Mouse (Mus musculus) mouse trophoblast stem cell (cell line): ENCODE results near the gene Tprn.

ENCODE experiments used
- in situ Hi-C, 2 experiments: fragments of 300-500 bp; cut with MseI, MboI; formaldehyde crosslinking; loops; 2 replicates in 1 of 2; 3 replicates in 1 of 2; pipeline ENCODE4 v1.15.1; 2025

Gene Tprn

DNA sequence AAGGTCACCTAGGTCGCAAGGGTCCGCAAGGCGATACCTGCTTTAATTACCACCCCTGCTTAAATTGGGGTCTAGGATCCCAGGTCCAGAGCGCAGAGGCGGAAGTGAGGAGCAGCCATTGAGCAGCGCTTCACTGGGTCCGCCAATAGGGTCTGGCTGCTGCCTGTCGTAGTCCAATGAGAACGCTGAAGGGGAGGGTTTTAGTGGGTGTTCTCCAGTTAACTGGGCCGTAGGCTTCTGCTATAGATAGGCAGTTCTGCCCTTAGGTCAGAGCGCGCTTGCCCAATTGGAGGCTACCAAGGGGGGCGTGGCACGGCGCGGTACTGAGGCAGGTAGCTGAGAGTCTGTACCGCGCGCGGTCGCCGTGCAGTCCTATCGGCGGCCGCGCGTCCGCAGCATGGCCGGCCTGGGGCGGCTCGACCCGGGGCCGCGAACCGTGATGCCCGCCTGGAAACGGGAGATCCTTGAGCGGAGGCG, at the start of gene Tprn:
TSS of gene Tprn (plus strand) at position 328 of the 477 bp plus-strand sequence.
- in situ Hi-C loops: no loop called here

DNA sequence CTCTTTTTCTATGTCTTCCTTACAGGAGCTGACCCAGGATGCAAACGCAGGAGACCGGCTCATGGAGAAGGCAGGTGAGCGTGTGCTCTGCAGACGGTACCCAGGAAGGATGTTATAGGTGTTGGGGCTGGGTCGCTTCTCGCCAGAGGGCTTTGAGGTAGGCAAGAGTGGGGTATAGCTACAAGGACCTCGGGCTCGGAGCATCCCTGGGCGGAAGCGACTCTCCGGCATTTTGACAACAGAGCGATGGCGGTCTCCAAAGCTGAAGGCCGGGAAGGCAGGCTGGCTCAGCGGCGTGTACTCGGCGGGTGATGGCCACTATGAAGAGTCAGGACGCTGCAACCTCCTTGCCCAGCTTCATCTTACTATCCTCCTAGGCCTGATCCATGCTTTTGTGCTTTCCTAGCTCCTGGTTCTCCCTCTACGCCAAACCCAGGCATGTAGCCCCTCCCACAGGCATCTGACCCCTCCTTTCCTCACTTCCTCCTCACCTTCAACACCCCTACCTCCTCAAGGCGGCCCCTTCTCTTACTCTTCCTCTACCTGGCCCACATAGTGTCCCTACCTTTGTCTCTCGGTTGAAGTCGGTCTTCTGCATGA, 49.1 kb upstream of the Tprn start:
- in situ Hi-C loops: no loop called here

DNA sequence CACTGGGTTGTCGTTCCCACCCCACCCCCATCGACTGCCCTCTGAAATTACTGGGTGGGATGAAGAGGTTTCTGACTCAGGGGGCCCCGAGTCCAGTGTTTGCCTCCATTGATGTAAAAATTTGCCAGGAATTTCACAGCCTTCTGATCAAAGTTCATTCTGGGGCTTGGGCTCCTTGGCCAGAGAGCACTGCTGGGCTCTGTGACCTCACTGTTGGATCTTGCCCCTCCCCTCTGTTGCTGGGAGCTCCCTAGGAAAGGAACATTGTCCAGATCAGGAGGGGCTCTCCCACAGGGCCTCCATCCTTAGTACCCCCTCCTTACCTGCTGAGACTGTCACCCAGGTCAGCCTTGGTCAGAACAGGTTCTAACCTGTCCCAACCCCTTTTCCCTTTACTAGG, 48.0 kb upstream of the Tprn start, which contains the start of gene Stpg3:
TSS of gene Stpg3 (minus strand) at position 194 of the 400 bp plus-strand sequence.
- in situ Hi-C loops: no loop called here

DNA sequence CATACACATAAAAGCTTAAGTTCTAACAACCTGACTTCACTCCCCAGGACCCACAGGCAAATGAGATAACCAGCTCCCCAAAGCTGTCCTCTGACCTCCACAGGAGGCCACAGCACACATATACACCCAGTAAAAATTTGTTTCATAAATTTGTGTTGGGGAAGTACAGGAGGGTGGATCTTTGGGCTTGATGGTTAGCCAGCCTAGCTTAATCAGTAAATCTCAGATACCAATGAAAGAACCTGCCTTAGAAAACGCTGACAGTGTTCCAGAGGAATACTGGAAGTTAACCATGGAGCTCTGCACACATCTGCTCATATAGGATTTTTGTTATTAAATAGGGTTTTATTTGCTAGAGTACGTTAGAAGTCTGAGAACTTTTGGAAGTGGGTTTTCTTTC, 44.8 kb upstream of the Tprn start:
- in situ Hi-C loops: no loop called here

DNA sequence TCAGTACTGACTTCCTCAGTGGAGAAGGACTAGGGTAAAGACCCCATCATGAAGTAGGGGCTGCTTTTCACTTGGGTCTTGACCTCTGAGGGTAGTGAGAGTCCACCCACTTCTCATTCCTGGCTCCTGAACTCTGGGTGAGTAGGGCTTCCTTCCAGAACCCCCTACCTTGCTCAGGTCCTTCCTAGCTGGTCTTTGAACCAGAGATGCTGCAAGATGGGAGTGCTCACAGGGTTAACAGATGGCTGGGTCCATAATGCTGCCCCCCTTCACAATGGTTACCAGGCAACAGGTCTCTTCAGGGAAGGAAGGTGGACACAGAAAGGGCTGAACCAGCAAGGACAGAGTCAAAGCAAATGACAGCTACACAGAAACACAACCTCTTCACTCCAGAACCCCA, 44.0 kb upstream of the Tprn start, which contains the start of gene Fam166a:
TSS of gene Fam166a (plus strand) at position 301 of the 400 bp plus-strand sequence.
- in situ Hi-C loops: no loop called here

DNA sequence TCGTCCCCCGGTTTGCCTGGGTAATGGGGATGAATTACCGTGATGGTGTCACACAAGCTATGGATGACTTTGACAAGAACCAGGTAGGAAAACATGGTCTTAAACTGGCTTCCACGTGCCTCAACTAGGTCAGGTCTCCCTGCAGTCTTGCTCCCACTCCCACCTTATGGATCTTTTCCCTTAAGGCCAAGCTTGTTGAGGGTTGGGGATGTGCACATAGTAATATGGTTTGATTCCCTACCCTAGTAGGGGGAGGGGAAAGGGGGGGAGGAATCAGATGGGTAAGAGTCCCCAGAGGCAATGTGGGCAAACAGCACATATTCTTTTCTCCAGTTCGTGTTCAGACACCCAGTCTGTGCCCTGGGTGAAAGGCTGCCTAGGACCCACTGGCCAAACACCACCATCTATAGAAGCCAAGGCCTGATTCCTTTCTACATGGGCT, 41.1 kb upstream of the Tprn start:
- in situ Hi-C loops: no loop called here

DNA sequence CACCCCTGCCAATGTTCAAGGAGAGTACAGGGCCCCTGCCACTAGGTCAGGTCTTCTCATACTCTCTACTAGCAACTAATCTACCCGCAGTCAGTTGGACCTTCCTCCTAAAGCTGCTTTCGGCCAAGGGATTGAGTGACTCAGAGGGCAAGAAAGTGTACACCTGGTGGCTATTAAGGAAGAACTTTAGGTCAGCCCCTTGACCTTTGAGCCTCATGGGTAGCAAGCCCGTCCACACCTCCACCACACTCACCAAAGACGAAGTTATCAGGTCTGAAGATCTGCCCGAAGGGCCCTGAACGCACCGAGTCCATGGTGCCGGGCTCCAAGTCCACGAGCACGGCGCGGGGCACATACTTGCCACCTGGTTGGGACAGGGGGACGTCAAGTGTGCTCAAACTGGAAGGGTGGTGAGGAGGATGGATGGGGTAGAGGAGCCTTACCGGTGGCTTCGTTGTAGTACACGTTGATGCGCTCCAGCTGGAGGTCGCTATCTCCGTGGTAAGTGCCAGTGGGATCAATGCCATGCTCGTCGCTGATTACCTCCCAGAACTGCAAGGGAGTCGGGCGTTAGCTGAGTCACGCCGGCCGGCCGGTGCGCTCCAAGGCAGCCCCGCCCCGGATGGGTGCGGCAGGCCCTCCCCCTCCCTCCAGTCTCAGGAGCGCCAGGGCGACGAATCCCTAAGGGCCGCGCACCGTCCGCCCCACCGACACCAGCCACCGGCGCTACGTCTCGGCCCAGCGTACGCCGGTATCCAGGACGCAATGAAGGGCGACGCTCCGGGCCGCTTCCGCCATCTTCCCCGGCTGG, 38.5 kb upstream of the Tprn start:
- in situ Hi-C loops: no loop called here

DNA sequence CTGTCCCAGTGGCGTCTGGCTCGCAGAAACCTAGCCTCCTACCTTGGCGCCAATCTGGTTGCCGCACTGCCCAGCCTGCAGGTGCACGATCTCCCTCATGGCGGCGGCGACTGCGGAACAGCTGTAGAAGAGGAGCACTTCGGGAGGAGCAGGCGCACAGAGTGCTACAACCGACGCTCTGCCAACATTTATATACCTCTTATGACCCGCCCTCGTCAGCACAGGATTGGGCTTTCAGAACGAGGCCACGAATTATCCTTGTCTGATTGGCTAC, 38.0 kb upstream of the Tprn start, which contains the start of gene Tubb4b:
TSS of gene Tubb4b (minus strand) at position 211 of the 274 bp plus-strand sequence.
- in situ Hi-C loops: no loop called here

DNA sequence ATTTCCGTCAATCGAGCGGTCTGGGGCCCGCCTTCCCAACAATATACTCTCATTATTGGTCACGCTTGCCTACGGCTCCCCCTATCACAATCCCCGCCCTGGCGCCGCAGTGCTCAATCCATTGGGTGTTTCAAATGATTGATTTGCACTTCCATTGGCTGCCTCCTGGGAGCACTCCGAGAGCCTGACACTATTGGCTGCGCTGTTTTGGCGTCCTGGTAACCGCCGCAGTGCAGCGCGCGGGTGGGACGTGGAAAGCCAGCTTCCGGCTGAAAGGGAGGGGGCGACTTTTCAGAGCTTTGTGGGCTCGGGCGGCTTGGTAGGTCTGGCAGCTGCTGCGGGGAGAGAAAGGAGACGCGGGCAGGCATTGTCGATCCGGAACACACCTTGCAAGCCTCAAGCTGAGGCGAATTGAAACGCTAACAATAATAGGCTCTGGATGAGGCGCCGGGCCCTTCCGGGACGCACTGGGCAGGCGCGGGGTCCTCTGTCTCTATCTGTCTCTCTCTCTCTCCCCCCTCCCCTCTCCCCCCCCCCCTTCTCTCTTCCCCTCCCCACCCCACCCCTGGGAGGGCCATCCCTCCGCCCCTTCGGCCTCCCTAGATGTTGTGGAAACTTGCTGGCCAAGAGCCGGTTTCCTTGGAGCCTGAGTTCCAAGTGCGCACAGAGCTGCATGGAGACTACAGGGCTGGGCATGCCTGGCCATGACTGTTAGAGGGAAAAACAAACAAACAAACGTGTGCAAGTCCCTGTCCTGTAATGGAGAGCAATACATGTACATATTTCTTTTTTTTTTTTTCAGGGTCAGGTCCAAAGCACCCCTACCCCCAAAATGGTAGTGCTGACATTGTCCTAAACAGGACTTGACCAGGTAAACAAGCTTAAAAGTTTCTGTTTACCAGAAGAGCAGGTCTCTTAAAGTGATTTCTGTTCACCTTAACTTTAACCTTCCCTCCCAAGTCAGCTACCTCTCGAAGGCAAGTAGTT, 37.4 kb upstream of the Tprn start:
- in situ Hi-C loops: no loop called here

DNA sequence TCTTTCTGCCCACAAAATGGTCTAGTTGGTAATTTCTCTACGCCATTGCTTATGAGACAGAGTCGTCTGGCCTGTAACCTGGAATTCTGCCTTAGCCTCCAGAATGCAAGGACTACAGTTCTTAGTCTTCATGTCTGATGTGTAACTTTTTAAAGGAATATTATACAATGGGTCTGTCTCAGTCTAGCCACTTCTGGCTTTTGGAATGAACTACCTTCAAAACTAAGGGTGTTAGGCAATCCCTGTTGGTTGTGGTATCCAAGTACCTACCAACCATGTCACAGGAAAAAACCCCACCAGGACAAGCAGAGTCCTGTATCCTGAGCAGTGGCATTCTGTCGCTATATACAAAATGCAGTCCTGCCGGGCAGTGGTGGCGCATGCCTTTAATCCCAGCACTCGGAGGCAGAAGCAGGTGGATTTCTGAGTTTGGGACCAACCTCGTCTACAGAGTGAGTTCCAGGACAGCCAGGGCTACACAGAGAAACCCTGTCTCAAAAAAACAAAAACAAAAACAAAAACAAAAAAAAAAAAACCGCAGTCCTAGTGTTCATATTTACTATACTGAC, 36.5 kb upstream of the Tprn start:
- in situ Hi-C loops: no loop called here

DNA sequence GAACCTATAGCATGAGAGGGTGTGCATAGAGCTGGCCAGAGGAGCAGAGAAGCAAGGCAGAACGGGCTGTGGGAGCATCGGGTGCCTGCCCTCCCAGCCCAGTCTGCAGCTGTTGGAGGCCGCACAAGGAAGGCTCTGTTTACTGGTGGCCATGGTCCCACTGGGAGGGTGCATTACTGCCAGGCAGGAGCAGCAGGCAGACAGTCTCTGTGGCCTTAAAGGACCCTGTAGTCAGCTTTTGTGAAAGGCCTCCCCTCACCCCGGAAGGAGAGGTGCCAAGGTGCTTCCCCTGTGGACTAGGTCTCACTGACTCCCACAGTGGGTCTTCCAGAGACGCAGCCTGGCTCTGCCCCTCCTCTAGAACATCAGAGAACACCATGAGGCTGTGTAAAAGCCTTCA, 35.6 kb upstream of the Tprn start:
- in situ Hi-C loops: no loop called here

DNA sequence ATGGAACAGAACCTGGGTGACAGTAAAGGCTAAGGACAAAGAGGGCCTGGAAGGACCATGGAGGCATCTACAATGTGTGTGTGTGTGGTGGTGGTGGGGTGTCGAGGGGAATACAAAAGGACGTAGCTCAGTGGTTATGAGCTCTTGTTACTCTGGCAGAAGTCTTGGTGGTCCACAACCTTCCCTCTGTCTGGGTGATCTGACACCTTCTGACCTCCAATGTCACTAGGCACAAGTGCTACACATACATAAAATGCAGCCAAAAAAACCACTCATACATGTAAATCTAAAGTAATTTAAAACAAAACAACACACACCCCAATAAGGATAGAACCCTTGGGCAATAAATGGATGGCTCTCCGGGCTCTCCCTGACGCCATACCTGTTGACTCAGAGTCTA, 35.0 kb upstream of the Tprn start:
- in situ Hi-C loops: no loop called here

DNA sequence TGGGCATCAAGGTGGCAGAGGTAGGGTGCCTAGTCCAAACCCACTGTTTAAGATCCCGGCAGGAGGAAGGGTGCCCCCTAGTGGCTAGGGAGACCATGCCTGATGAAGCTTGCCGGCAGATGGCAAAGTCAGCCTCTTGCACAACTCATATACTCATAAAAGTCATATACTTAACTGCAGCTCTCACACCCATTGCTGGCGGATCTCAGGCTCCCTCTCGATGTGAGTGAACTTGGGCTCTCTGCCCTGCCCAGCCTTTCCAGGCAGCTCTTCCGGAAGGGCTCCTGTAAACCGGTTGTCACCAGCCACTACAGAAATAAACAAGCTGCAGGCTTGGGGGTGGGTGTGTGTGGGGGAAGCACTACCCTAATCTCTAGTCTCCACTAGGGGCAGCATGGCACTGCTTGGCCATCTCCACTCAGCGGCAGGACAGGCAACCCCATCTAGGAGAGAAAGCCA, 34.0 kb upstream of the Tprn start:
- in situ Hi-C loops: no loop called here

DNA sequence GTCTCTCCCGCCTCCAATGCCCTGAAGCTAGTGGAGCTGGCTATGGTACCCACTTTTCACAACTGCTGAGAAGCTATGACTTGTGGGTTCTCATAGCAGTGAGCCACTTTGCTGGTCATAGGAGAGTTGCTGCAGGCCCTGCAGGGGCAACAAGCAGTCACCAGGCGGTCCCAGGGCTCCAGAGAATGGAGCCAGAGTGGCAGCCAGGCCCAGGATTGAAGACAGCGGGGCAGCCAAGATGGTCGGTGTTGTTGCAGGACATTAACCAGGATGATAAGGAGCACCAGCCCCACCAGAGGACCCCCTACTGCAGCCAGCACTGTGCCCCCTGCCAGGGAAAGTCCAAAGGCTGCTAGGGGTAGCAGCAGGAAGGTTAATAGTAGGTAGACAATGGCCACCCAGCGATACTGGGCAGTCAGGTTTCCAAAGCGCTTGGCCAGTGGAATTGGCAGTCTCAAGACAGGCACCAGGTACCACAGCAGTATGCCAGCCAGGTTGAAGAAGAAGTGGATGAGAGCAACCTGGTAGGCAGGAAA, 33.4 kb upstream of the Tprn start:
- in situ Hi-C loops: no loop called here

DNA sequence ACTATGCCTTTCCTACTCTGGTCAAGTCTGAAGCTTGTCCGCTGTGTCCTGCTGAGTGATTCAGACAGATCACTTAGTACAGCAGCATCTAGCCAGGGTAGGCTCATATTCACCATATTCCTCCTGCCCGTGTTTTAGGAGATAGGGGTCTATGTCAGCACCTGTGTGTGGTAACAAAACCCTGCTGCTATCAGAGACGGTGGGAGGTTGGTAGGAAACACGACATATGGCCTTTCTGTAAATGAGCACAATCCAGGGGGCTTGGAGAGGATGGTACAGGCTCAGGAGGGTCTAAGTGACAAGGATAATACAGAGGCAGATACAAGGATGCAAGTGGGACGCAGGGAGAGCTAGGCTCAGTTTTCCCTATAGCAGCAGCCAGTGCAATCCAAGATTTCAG, 32.8 kb upstream of the Tprn start:
- in situ Hi-C loops: no loop called here

DNA sequence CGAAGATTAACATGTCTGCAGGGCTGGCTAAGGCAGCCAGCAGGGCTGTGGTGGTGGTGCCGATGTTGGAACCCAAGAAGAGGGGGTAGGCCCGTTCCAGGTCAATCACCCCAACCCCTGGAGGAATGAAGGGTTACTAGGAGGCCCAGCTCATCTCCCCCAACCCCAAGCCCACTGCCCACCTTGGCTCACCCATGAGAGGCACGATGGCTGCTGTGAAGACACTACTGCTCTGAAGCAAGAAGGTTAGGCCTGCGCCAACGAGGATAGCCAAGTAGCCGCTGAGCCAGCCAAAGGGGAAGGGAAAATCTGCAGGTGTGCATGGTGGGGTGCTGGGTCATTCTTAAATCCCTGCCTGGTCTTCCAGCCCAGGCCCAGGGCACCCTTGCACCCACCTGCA, 31.8 kb upstream of the Tprn start:
- in situ Hi-C loops: no loop called here

DNA sequence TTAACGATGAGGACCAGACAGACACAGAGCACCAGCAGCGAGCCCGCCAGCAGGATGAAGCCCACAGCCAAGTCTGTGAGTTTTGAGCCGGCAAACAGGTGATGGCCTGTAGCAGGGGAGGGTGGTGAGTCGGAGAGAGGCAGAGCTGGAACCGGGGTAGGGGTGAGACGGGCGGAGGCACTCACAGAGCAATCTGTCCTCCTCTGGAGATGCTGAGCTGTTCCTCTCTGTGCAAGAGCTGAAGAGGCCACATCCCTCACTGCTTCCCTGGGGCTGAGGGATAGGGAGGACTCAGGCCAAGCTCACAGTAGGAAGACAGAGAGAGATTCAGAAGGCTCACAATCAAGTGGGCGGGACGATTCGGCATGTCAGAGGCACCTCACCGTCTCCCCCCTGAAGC, 31.4 kb upstream of the Tprn start:
- in situ Hi-C loops: no loop called here

DNA sequence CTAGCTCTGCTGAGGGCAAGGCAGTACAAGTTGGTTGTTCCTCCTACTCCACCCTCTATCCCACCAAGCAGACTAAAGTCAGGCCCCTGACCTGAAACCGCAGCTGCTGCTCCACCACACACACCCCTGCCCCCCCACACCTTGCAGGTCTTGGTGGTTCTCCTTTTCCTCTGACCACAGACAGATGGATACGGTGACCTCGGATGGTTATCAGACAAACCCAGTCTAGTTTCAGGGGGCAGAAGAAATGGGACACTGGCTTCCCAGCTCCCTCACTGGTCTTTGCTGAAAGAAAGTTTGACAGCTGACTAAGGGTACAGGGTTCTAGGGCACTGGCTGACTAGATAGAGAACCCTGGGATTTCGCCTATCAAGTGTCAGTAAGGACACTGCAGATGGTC, 29.0 kb upstream of the Tprn start:
- in situ Hi-C loops: no loop called here

DNA sequence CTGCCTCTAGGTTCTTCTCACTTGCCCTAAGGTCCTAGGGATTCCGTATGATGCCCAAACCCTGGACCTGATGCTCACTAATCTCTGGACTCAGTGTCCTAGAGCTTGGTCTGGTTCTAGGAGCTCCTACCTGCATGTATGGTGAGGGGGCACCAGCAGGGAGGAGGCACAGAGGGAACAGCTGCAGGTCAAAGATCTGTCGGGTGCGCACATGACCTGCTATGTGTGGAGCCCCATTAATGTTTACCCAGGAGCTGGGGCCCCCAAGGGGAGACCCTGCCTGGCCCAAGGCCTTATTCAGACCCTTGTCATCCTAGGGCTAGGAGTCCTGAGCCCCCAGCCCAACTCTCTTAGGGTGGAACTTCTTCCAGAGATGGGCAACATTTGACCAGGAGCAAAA, 28.4 kb upstream of the Tprn start, which contains the start of gene Slc34a3:
TSS of gene Slc34a3 (minus strand) at position 315 of the 400 bp plus-strand sequence.
- in situ Hi-C loops: no loop called here

DNA sequence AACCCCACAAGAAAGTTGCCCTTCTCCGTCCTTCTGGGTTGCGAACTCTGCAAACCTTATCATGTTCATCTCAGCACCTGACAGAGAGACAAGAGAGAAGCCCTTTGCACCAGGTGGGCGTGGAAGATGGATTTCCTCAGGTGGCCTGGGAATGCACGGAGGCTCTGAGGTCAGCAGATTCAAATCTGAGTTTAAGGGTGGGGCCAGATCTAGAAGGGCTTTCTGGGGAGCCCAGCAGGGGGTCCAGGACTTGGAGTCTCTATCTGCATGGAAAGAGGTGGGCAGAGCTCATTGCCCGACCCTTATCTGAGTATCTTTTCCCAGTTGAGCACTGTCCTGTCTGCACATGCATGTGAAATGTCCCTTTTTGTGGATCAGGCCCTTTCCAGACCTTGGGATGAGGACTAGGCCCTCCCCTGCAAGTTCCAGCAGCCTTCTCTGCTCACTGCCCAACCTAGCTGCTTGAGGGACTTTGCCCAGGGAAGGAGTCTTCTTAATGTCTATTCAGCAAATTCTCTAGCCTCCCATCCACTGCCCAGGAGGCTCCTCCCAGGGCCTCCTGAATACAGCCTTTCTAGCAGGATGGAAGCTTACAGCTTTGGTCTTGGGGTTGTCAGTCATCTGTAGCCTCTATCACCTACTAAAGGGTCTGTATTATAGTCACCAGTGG, 27.7 kb upstream of the Tprn start:
- in situ Hi-C loops: no loop called here

DNA sequence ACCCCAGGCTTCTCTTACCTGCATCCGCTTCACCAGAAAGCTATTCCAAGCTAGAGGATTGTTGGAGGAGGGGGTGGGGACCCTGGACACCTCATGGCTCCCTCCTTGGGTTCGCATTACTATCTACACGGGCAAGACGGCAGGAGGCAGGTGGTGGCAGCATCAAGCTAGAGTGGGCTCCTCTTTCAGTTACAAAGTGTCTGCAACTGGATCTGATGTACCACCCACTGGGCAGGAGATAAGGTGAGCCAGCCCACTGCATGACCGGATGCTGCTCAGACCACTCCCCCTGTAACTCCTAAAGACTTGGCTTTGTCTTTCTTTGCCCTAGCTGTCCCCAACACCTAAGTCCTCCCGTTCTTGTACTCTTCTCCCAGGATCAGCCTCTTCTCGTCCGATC, 25.8 kb upstream of the Tprn start, which contains the start of gene Rnf224:
TSS of gene Rnf224 (minus strand) at position 174 of the 400 bp plus-strand sequence.
- in situ Hi-C loops: no loop called here
